Comparison of ENCODE assay signal across 10 mouse cellular contexts in genomic region chr1:120082957-120083585, GRCm38 (mm10). TPM values are rescaled to one million over a fixed set of nuclear protein-coding genes. Genes with fewer than 3 reads are reported as not detected.
DNase-seq lines count a peak whose midpoint lies in the region; ATAC-seq and TF ChIP-seq lines count a peak whose summit lies in the region.
"Had no signal": no experiment of that assay in that cellular context is flagged by ENCODE, and none has a peak within 500 bp of the region (broad histone marks: within the 10 kb centered on the region; RNA-seq: fewer than 3 reads in every experiment).

No protein-coding gene starts in this region.

- no peak for ATAC-seq in heart, postnatal 0 days (ENCODE audit: insufficient read depth, low read depth)
- ATAC-seq in embryonic facial prominence, embryonic 14.5 days (ENCODE audit: low read depth): peak; percentile 62; the same call in 1 of the 2 replicates
- ATAC-seq in liver, embryonic 11.5 days (replicated peaks; ENCODE audit: low FRiP score): 0 out of 2 replicates have a peak, but pooled peaks have one; percentile 30
- peak; percentile 72; the same call in 1 of the 2 replicates for ATAC-seq in stomach, embryonic 14.5 days (ENCODE audit: insufficient number of reproducible peaks, insufficient read depth, low FRiP score, low read depth)
- ATAC-seq in monocyte, adult 5-6 weeks (replicated peaks; ENCODE audit: insufficient number of reproducible peaks, low FRiP score, low TSS enrichment, poor library complexity, severe bottlenecking): no peak

- DNase-seq in heart, postnatal 0 days (ENCODE audit: low spot score): no peak
- DNase-seq in heart, postnatal 36 days: no peak
- peak; percentile 63 for DNase-seq in embryonic facial prominence, embryonic 14.5 days (ENCODE audit: low spot score)
- no peak for DNase-seq in liver, embryonic 11.5 days (ENCODE audit: low spot score)
- no peak for DNase-seq in midbrain, embryonic 10.5 days (ENCODE audit: low spot score)
- no peak for DNase-seq in cerebellum, adult 11-12 months
- DNase-seq: thymus, postnatal 25 days had no signal

- H3K27me3 ChIP-seq in heart, postnatal 0 days (ENCODE audit: control insufficient read depth, insufficient read depth, low read length): no peaks in the 10 kb centered on the region
- H3K27me3 ChIP-seq in embryonic facial prominence, embryonic 14.5 days (replicated peaks; ENCODE audit: control insufficient read depth, insufficient read depth, low read length): no peaks in the 10 kb centered on the region
- no peaks in the 10 kb centered on the region for H3K27me3 ChIP-seq in liver, embryonic 11.5 days (replicated peaks; ENCODE audit: control insufficient read depth, insufficient read depth, low read length)
- no peaks in the 10 kb centered on the region for H3K27me3 ChIP-seq in stomach, embryonic 14.5 days (ENCODE audit: control insufficient read depth, insufficient read depth, low read length)
- H3K27me3 ChIP-seq in midbrain, embryonic 10.5 days (ENCODE audit: low read depth, poor library complexity, severe bottlenecking): no peaks in the 10 kb centered on the region
- H3K27me3 ChIP-seq: hindbrain, embryonic 15.5 days had no signal

- H3K27ac ChIP-seq in heart, postnatal 0 days (ENCODE audit: low read depth): no peak overlapping the region
- H3K27ac ChIP-seq in embryonic facial prominence, embryonic 14.5 days (replicated peaks; ENCODE audit: low read depth, low read length): no peak overlapping the region
- no peak overlapping the region for H3K27ac ChIP-seq in liver, embryonic 11.5 days (ENCODE audit: low read depth, low read length)
- no peak overlapping the region for H3K27ac ChIP-seq in stomach, embryonic 14.5 days (ENCODE audit: low read length)
- no peak overlapping the region for H3K27ac ChIP-seq in midbrain, embryonic 10.5 days (replicated peaks)
- H3K27ac ChIP-seq: hindbrain, embryonic 15.5 days had no signal

- no peaks in the 10 kb centered on the region for H3K36me3 ChIP-seq in heart, postnatal 0 days (replicated peaks; ENCODE audit: control insufficient read depth, insufficient read depth, low read length)
- H3K36me3 ChIP-seq in embryonic facial prominence, embryonic 14.5 days (ENCODE audit: control insufficient read depth, insufficient read depth, low read length): no peaks in the 10 kb centered on the region
- no peaks in the 10 kb centered on the region for H3K36me3 ChIP-seq in liver, embryonic 11.5 days (ENCODE audit: control insufficient read depth, insufficient read depth, low read length)
- H3K36me3 ChIP-seq in stomach, embryonic 14.5 days (ENCODE audit: control insufficient read depth, insufficient read depth, low read length): no peaks in the 10 kb centered on the region
- no peaks in the 10 kb centered on the region for H3K36me3 ChIP-seq in midbrain, embryonic 10.5 days
- H3K36me3 ChIP-seq: hindbrain, embryonic 15.5 days had no signal

- H3K9me3 ChIP-seq in heart, postnatal 0 days (replicated peaks; ENCODE audit: control insufficient read depth, low read length): no peaks in the 10 kb centered on the region
- H3K9me3 ChIP-seq in embryonic facial prominence, embryonic 14.5 days (ENCODE audit: control insufficient read depth, low read length): no peaks in the 10 kb centered on the region
- H3K9me3 ChIP-seq in liver, embryonic 11.5 days (ENCODE audit: control insufficient read depth, low read length): no peaks in the 10 kb centered on the region
- H3K9me3 ChIP-seq in stomach, embryonic 14.5 days (ENCODE audit: control insufficient read depth, low read depth, low read length): no peaks in the 10 kb centered on the region
- H3K9me3 ChIP-seq in midbrain, embryonic 10.5 days (replicated peaks): no peaks in the 10 kb centered on the region
- H3K9me3 ChIP-seq: hindbrain, embryonic 15.5 days had no signal

- peak overlapping the region; percentile 31 for H3K4me2 ChIP-seq in heart, postnatal 0 days (ENCODE audit: low read depth, low read length)
- H3K4me2 ChIP-seq in embryonic facial prominence, embryonic 14.5 days (ENCODE audit: low read depth, low read length): no peak overlapping the region
- H3K4me2 ChIP-seq in liver, embryonic 11.5 days: peak overlapping the region; percentile 12; the same call in 1 of the 2 replicates
- H3K4me2 ChIP-seq in stomach, embryonic 14.5 days (replicated peaks; ENCODE audit: low read depth, low read length): 0 out of 2 replicates have a peak overlapping the region, but pooled peaks have one; percentile 12
- H3K4me2 ChIP-seq: hindbrain, embryonic 15.5 days had no signal

- TF ChIP-seq CTCF in heart, postnatal 0 days (IDR thresholded peaks at IDR 0.05; ENCODE audit: low read depth): no peak

- no peak overlapping the region for H3K4me3 ChIP-seq in heart, postnatal 0 days (ENCODE audit: low read depth, low read length)
- H3K4me3 ChIP-seq in embryonic facial prominence, embryonic 14.5 days (ENCODE audit: low read depth, low read length): no peak overlapping the region
- no peak overlapping the region for H3K4me3 ChIP-seq in liver, embryonic 11.5 days (ENCODE audit: low read depth, low read length)
- H3K4me3 ChIP-seq in stomach, embryonic 14.5 days (ENCODE audit: low read depth, low read length): no peak overlapping the region
- no peak overlapping the region for H3K4me3 ChIP-seq in midbrain, embryonic 10.5 days
- H3K4me3 ChIP-seq: hindbrain, embryonic 15.5 days had no signal

- 15% methylated on average over 7 of the region's 7 CpGs for WGBS in heart, postnatal 0 days
- 15% methylated on average over 6 of the region's 7 CpGs for WGBS in embryonic facial prominence, embryonic 14.5 days
- WGBS in liver, embryonic 11.5 days: 30% methylated on average over 7 of the region's 7 CpGs
- 18% methylated on average over 7 of the region's 7 CpGs for WGBS in stomach, embryonic 14.5 days
- WGBS in midbrain, embryonic 10.5 days: 45% methylated on average over 7 of the region's 7 CpGs

- H3K4me1 ChIP-seq in heart, postnatal 0 days (ENCODE audit: control insufficient read depth, insufficient read depth): peaks cover 6% of the 10 kb centered on the region; the same call in 1 of the 2 replicates
- peaks cover 4% of the 10 kb centered on the region; the same call in 1 of the 2 replicates for H3K4me1 ChIP-seq in embryonic facial prominence, embryonic 14.5 days (ENCODE audit: control insufficient read depth, insufficient read depth, low read length)
- H3K4me1 ChIP-seq in liver, embryonic 11.5 days (replicated peaks; ENCODE audit: control insufficient read depth, insufficient read depth, low read length): peaks cover 11% of the 10 kb centered on the region
- H3K4me1 ChIP-seq in stomach, embryonic 14.5 days (ENCODE audit: control insufficient read depth, insufficient read depth, low read length): peaks cover 10% of the 10 kb centered on the region; the same call in 1 of the 2 replicates
- peaks cover 12% of the 10 kb centered on the region for H3K4me1 ChIP-seq in midbrain, embryonic 10.5 days
- H3K4me1 ChIP-seq: hindbrain, embryonic 15.5 days had no signal

- H3K9ac ChIP-seq in heart, postnatal 0 days (replicated peaks; ENCODE audit: low read depth, low read length): no peak overlapping the region
- no peak overlapping the region for H3K9ac ChIP-seq in embryonic facial prominence, embryonic 14.5 days (ENCODE audit: low read depth, low read length)
- no peak overlapping the region for H3K9ac ChIP-seq in liver, embryonic 11.5 days (ENCODE audit: low read depth, low read length)
- H3K9ac ChIP-seq in stomach, embryonic 14.5 days (replicated peaks; ENCODE audit: low read depth, low read length): no peak overlapping the region
- H3K9ac ChIP-seq: hindbrain, embryonic 15.5 days had no signal

- no peak for TF ChIP-seq EP300 in heart, postnatal 0 days (IDR thresholded peaks at IDR 0.05; ENCODE audit: low read depth)

- intact Hi-C loops in heart, postnatal 36 days (cut with DNase I): no loop called here

RNA-seq across cellular contexts. Expression of gene Tmem37, which starts 9.2 kb away (rescaled TPM):
- 0.23 and 7.8 TPM in 2 replicates for total RNA-seq in heart, postnatal 0 days (2014; rRNA removed; ENCODE audit: low replicate concordance)
- polyA plus RNA-seq in heart, postnatal 0 days (2015; fragmentation: Nextera tagmentation; extraction: Ambion mirVana): 6.8 and 6.9 TPM in 2 replicates
- 1 to 10 TPM; 5.4 to 8.8 TPM for total RNA-seq in heart, postnatal 36 days (2021)
- 16.9 and 19.8 TPM in 2 replicates for polyA plus RNA-seq in embryonic facial prominence, embryonic 14.5 days (2014; fragmentation: Nextera tagmentation; extraction: Ambion mirVana)
- polyA plus RNA-seq in liver, embryonic 11.5 days (2014; fragmentation: Nextera tagmentation; extraction: Ambion mirVana): 39.7 and 40.7 TPM in 2 replicates
- polyA plus RNA-seq in stomach, embryonic 14.5 days (2014; fragmentation: Nextera tagmentation; extraction: Ambion mirVana): 4.5 and 6.2 TPM in 2 replicates
- 6.6 and 7.4 TPM in 2 replicates for polyA plus RNA-seq in midbrain, embryonic 10.5 days (2016; fragmentation: Nextera tagmentation; extraction: Ambion mirVana)
- total RNA-seq in monocyte, adult 5-6 weeks (2017): 3.2 to 9.4 TPM (median 8.2 TPM) in 3 replicates

RNA-seq across cellular contexts. Expression of gene Dbi, which starts 37.8 kb away (rescaled TPM):
- total RNA-seq in heart, postnatal 0 days (2014; rRNA removed; ENCODE audit: low replicate concordance): 261 and 316 TPM in 2 replicates
- 1,218 and 1,378 TPM in 2 replicates for polyA plus RNA-seq in heart, postnatal 0 days (2015; fragmentation: Nextera tagmentation; extraction: Ambion mirVana)
- total RNA-seq in heart, postnatal 36 days (2021): 100 to 1,000 TPM; 268 to 306 TPM
- polyA plus RNA-seq in embryonic facial prominence, embryonic 14.5 days (2014; fragmentation: Nextera tagmentation; extraction: Ambion mirVana): 613 and 705 TPM in 2 replicates
- 541 and 569 TPM in 2 replicates for polyA plus RNA-seq in liver, embryonic 11.5 days (2014; fragmentation: Nextera tagmentation; extraction: Ambion mirVana)
- 583 TPM in 2 replicates for polyA plus RNA-seq in stomach, embryonic 14.5 days (2014; fragmentation: Nextera tagmentation; extraction: Ambion mirVana)
- 767 and 805 TPM in 2 replicates for polyA plus RNA-seq in midbrain, embryonic 10.5 days (2016; fragmentation: Nextera tagmentation; extraction: Ambion mirVana)
- 183 to 239 TPM (median 190 TPM) in 3 replicates for total RNA-seq in monocyte, adult 5-6 weeks (2017)

RNA-seq across cellular contexts. Expression of gene 3110009E18Rik, which starts 37.9 kb away (rescaled TPM):
- 11.5 TPM in 1 of 2 replicates, not detected in the other for total RNA-seq in heart, postnatal 0 days (2014; rRNA removed; ENCODE audit: low replicate concordance)
- polyA plus RNA-seq in heart, postnatal 0 days (2015; fragmentation: Nextera tagmentation; extraction: Ambion mirVana): 11.3 and 11.4 TPM in 2 replicates
- 1 to 10 TPM; 4.3 to 7.5 TPM for total RNA-seq in heart, postnatal 36 days (2021)
- 14.6 and 16.0 TPM in 2 replicates for polyA plus RNA-seq in embryonic facial prominence, embryonic 14.5 days (2014; fragmentation: Nextera tagmentation; extraction: Ambion mirVana)
- 23.5 and 24.3 TPM in 2 replicates for polyA plus RNA-seq in liver, embryonic 11.5 days (2014; fragmentation: Nextera tagmentation; extraction: Ambion mirVana)
- 18.4 and 22.4 TPM in 2 replicates for polyA plus RNA-seq in stomach, embryonic 14.5 days (2014; fragmentation: Nextera tagmentation; extraction: Ambion mirVana)
- polyA plus RNA-seq in midbrain, embryonic 10.5 days (2016; fragmentation: Nextera tagmentation; extraction: Ambion mirVana): 22.3 and 27.2 TPM in 2 replicates
- 3.0 to 10.3 TPM (median 8.4 TPM) in 3 replicates for total RNA-seq in monocyte, adult 5-6 weeks (2017)

Comparison
In these comparisons a context has a peak if more than half of its experiments do, and no peak if none do; other contexts are left out.
1. ATAC-seq: peak in embryonic facial prominence, embryonic 14.5 days (single experiment), liver, embryonic 11.5 days (single experiment) and stomach, embryonic 14.5 days (single experiment); none in heart, postnatal 0 days (single experiment) and monocyte, adult 5-6 weeks (single experiment).